Mouse (Mus musculus): Measurements from ENCODE around the gene Galntl6. TPM values are rescaled to one million over a fixed set of nuclear protein-coding genes. Genes with fewer than 3 reads are reported as not detected.

The Galntl6 gene
- polyA plus RNA-seq, 1 experiment, result not detected

DNA sequence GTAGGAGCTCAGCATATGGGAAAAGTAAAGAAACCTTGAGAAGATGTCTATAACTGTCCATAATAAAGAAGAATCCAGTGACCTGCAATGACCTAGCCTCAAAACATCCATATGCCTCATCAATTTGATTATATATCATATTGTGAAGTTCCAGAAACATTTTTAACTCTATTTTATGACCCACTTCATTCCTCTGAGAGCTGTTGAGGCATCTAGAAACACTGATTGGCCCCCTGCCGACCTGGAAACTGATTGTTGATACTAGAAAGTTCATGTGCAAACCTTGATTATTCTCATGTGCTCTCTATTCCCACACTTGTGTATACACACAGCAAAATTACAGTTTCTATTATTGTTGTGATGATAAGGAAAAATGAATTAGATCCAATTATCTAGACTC lies 494.9 kb downstream of the Galntl6 start:
- no peak overlapping the region for H3K4me3 ChIP-seq (ENCODE audit: low read depth, low read length)
- H3K27ac ChIP-seq (ENCODE audit: insufficient read depth, low read depth, low read length), result no peak overlapping the region
- no peaks in the 10 kb centered on the region for H3K27me3 ChIP-seq (ENCODE audit: control insufficient read depth, insufficient read depth, low read length)
- WGBS, result 57% methylated on average over 1 of the region's 1 CpGs
- H3K4me1 ChIP-seq (ENCODE audit: control insufficient read depth, insufficient read depth, insufficient read length, low read length), result no peaks in the 10 kb centered on the region
- H3K36me3 ChIP-seq (ENCODE audit: control insufficient read depth, insufficient read depth, low read length), result no peaks in the 10 kb centered on the region
- TF ChIP-seq CTCF (IDR thresholded peaks at IDR 0.05; ENCODE audit: extremely low read depth, insufficient read length, insufficient replicate concordance, low read depth, low read length), result no peak
- TF ChIP-seq POLR2A (IDR thresholded peaks at IDR 0.05; ENCODE audit: low read depth, low read length), result no peak

DNA sequence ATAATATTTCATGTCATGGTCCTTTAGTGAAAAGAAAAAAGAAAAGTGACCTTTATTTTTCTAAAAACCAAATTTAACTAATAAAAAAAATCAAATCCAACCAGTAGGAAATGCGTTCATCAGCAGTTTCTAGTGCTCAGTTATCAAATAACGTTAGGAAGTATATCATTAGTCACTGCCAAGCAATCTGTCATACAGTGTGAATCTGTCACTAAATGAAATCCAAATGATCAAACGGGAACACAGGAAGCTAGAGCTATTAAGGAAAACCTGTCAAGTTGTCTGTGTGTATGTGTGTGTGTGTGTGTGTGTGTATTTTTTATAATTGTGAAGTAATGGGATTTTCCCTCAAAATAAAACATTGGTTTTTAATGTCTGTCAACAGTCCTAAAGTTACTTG lies 515.9 kb downstream of the Galntl6 start:
- TF ChIP-seq CTCF (IDR thresholded peaks at IDR 0.05; ENCODE audit: extremely low read depth, insufficient read length, insufficient replicate concordance, low read depth, low read length) (no peak), POLR2A (IDR thresholded peaks at IDR 0.05; ENCODE audit: low read depth, low read length) (no peak)
- no peaks in the 10 kb centered on the region for H3K27me3 ChIP-seq (ENCODE audit: control insufficient read depth, insufficient read depth, low read length)
- WGBS, result 57% methylated on average over 3 of the region's 3 CpGs

DNA sequence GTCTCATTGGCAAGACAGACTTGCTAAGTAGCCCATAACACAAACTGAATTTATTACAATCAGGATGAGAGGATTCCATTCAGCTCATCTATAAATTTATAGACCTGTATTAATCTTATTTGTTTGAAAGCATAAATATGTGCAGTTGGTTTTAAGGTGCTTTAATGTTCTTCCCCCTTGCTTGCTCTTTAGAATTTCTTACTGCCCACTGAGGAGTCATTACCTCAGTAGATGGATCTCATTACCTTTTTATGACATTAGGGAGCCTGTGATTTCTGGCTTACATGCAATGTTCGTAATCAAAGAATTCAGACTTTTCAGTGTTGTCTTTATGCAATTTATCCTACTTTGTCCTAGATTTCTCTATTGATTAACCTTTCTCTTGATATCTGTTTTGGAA lies 516.6 kb downstream of the Galntl6 start:
- Histone ChIP-seq H3K4me3 (ENCODE audit: low read depth, low read length) (no peak overlapping the region), H3K36me3 (ENCODE audit: control insufficient read depth, insufficient read depth, low read length) (no peaks in the 10 kb centered on the region), H3K27me3 (ENCODE audit: control insufficient read depth, insufficient read depth, low read length) (no peaks in the 10 kb centered on the region), H3K27ac (ENCODE audit: insufficient read depth, low read depth, low read length) (no peak overlapping the region), H3K4me1 (ENCODE audit: control insufficient read depth, insufficient read depth, insufficient read length, low read length) (no peaks in the 10 kb centered on the region)
- TF ChIP-seq CTCF (IDR thresholded peaks at IDR 0.05; ENCODE audit: extremely low read depth, insufficient read length, insufficient replicate concordance, low read depth, low read length), result no peak
- WGBS, result 78% methylated on average over 1 of the region's 1 CpGs

More for the DNA sequence above, 515.9 kb downstream of the Galntl6 start:
- Histone ChIP-seq H3K4me3 (ENCODE audit: low read depth, low read length) (no peak overlapping the region), H3K4me1 (ENCODE audit: control insufficient read depth, insufficient read depth, insufficient read length, low read length) (no peaks in the 10 kb centered on the region), H3K36me3 (ENCODE audit: control insufficient read depth, insufficient read depth, low read length) (no peaks in the 10 kb centered on the region), H3K27ac (ENCODE audit: insufficient read depth, low read depth, low read length) (no peak overlapping the region)

DNA sequence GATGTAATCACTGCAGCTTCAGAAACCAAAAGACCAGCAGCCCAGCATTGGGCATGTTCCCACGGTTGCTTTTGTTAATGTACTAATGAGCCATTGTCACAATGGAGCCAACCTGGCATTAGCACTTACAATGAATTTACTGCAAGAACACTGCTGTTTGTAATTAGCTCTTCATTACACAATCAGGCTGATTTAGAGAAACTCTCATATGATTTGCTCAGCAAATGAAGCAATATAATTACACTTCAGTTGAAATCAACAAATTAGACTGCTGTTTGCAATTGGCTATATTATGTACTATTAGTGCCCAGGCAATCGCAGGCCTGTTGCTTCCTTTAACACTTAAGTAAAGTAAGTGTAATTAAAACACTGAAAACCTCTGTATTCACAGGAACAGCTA lies 540.1 kb downstream of the Galntl6 start:
- Histone ChIP-seq H3K27ac (ENCODE audit: insufficient read depth, low read depth, low read length) (no peak overlapping the region), H3K36me3 (ENCODE audit: control insufficient read depth, insufficient read depth, low read length) (no peaks in the 10 kb centered on the region), H3K4me1 (ENCODE audit: control insufficient read depth, insufficient read depth, insufficient read length, low read length) (no peaks in the 10 kb centered on the region), H3K27me3 (ENCODE audit: control insufficient read depth, insufficient read depth, low read length) (no peaks in the 10 kb centered on the region), H3K4me3 (ENCODE audit: low read depth, low read length) (no peak overlapping the region)
- TF ChIP-seq POLR2A (IDR thresholded peaks at IDR 0.05; ENCODE audit: low read depth, low read length) (no peak), CTCF (IDR thresholded peaks at IDR 0.05; ENCODE audit: extremely low read depth, insufficient read length, insufficient replicate concordance, low read depth, low read length) (no peak)
- 81% methylated on average over 2 of the region's 2 CpGs for WGBS

DNA sequence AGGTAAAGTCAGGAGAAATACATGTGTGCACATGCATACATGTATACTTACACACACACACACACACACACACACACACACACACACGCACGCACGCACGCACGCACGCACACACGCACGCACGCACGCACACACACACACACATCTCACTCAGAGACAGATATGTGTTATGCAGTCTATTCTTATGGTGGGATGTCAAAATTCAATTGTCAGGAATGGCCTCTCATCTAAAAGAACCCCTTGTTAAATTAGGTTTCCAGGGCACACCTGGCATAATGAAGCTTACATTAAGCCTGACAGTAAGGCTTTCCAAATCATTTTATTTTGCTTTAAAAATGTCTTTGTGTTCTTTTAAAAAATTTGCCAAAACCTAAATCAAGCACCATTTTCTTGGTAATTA lies 540.5 kb downstream of the Galntl6 start:
- 88% methylated on average over 10 of the region's 10 CpGs for WGBS
- Histone ChIP-seq H3K4me3 (ENCODE audit: low read depth, low read length) (no peak overlapping the region), H3K4me1 (ENCODE audit: control insufficient read depth, insufficient read depth, insufficient read length, low read length) (no peaks in the 10 kb centered on the region), H3K36me3 (ENCODE audit: control insufficient read depth, insufficient read depth, low read length) (no peaks in the 10 kb centered on the region), H3K27ac (ENCODE audit: insufficient read depth, low read depth, low read length) (no peak overlapping the region), H3K27me3 (ENCODE audit: control insufficient read depth, insufficient read depth, low read length) (no peaks in the 10 kb centered on the region)
- TF ChIP-seq CTCF (IDR thresholded peaks at IDR 0.05; ENCODE audit: extremely low read depth, insufficient read length, insufficient replicate concordance, low read depth, low read length) (no peak), POLR2A (IDR thresholded peaks at IDR 0.05; ENCODE audit: low read depth, low read length) (no peak)

DNA sequence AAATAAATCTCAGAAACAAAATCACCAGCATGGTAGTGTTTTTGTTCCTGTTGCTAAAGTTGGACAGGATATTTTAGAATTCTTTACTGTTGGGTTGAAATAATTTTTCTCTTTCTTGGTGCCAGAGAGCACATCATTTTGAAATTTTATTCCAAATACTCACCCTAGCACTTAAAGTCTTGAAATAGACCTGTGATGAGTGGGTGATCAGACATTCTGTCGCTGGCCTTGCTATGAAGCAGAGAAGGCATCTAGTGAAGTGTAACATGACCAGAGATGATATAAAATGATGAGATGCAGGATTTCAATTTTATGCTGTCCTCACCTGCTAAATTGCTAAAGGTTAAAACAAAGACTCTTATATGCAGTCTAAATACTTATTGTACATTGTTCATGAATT lies 581.3 kb downstream of the Galntl6 start:
- H3K4me1 ChIP-seq (ENCODE audit: control insufficient read depth, insufficient read depth, insufficient read length, low read length), result no peaks in the 10 kb centered on the region
- no peak overlapping the region for H3K4me3 ChIP-seq (ENCODE audit: low read depth, low read length)
- H3K27ac ChIP-seq (ENCODE audit: insufficient read depth, low read depth, low read length), result no peak overlapping the region
- no peaks in the 10 kb centered on the region for H3K36me3 ChIP-seq (ENCODE audit: control insufficient read depth, insufficient read depth, low read length)
- H3K27me3 ChIP-seq (ENCODE audit: control insufficient read depth, insufficient read depth, low read length), result no peaks in the 10 kb centered on the region
- 70% methylated on average over 1 of the region's 1 CpGs for WGBS
- TF ChIP-seq POLR2A (IDR thresholded peaks at IDR 0.05; ENCODE audit: low read depth, low read length), result no peak
- TF ChIP-seq CTCF (IDR thresholded peaks at IDR 0.05; ENCODE audit: extremely low read depth, insufficient read length, insufficient replicate concordance, low read depth, low read length), result no peak

DNA sequence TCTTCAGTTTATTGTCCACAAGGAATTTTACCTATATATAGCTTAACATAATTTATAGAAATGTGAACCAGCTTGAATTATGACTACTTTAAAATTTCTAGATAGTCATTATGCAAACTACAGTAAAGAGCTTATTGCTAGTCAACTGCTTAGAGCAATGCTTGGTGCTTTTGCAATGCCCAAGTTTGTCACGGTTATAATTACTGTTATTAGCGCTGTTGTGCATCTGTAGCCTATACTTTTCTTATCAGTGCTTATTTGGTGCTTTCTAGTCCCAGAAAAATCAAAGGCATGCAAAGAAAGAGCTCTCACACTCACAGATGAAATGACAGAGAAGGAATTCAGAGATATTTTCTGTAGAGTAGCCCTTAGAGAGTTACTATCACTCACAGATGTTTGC lies 599.0 kb downstream of the Galntl6 start:
- WGBS, result 86% methylated on average over 2 of the region's 2 CpGs
- TF ChIP-seq CTCF (IDR thresholded peaks at IDR 0.05; ENCODE audit: extremely low read depth, insufficient read length, insufficient replicate concordance, low read depth, low read length), result no peak
- no peak for TF ChIP-seq POLR2A (IDR thresholded peaks at IDR 0.05; ENCODE audit: low read depth, low read length)

DNA sequence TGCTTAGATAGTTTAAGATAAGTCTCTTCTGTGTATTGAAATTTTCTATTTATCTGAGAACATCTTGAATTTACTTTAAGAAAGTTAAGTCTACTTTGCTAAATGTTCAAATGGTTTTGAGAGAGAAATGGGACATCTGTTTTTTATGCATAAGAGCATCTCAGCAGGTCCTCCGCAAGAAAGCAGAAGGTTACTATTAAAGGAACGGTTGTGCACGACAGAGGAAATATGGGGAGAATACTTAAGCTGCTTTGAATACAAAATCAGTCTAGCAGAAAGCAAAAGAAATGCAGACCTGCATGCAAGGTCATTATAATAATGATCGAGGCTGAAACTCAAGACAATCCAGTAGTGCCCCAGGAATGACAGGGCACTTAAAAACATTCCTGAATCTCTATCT lies 621.0 kb downstream of the Galntl6 start:
- 81% methylated on average over 4 of the region's 4 CpGs for WGBS
- Histone ChIP-seq H3K4me3 (ENCODE audit: low read depth, low read length) (no peak overlapping the region), H3K27me3 (ENCODE audit: control insufficient read depth, insufficient read depth, low read length) (no peaks in the 10 kb centered on the region), H3K36me3 (ENCODE audit: control insufficient read depth, insufficient read depth, low read length) (no peaks in the 10 kb centered on the region), H3K4me1 (ENCODE audit: control insufficient read depth, insufficient read depth, insufficient read length, low read length) (no peaks in the 10 kb centered on the region), H3K27ac (ENCODE audit: insufficient read depth, low read depth, low read length) (no peak overlapping the region)
- TF ChIP-seq POLR2A (IDR thresholded peaks at IDR 0.05; ENCODE audit: low read depth, low read length) (no peak), CTCF (IDR thresholded peaks at IDR 0.05; ENCODE audit: extremely low read depth, insufficient read length, insufficient replicate concordance, low read depth, low read length) (no peak)

More for the DNA sequence above, 599.0 kb downstream of the Galntl6 start:
- no peaks in the 10 kb centered on the region for H3K36me3 ChIP-seq (ENCODE audit: control insufficient read depth, insufficient read depth, low read length)
- H3K4me3 ChIP-seq (ENCODE audit: low read depth, low read length), result no peak overlapping the region
- no peak overlapping the region for H3K27ac ChIP-seq (ENCODE audit: insufficient read depth, low read depth, low read length)
- H3K27me3 ChIP-seq (ENCODE audit: control insufficient read depth, insufficient read depth, low read length), result no peaks in the 10 kb centered on the region
- H3K4me1 ChIP-seq (ENCODE audit: control insufficient read depth, insufficient read depth, insufficient read length, low read length), result no peaks in the 10 kb centered on the region
